Mouse (Mus musculus) cerebellum, adult 9-10 months (tissue): ENCODE data around the gene Bola3.

Experiments used
- DNase-seq: peaks from one replicate; pipeline ENCODE4 v3.0.0; 2022

Gene Bola3

DNA sequence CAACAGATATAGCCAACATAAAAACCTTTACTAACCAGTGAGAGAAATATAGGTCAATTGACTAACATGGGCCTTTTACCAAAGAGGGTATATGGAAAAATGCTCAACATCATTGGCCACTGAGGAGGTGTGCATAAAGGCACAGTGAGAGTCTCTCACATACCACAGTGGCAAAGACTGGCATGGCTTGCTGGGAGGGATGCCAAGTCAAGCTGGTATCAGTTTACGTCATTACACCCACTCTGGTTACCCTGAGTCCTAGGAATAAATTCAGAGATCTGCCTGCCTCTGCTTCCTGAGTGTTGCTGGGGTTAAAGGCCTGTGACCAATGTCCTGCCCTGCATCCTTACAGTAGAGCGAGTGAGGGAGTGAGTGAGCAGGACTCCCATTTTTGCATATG, 47.8 kb downstream of the Bola3 start:
- no peak for DNase-seq

DNA sequence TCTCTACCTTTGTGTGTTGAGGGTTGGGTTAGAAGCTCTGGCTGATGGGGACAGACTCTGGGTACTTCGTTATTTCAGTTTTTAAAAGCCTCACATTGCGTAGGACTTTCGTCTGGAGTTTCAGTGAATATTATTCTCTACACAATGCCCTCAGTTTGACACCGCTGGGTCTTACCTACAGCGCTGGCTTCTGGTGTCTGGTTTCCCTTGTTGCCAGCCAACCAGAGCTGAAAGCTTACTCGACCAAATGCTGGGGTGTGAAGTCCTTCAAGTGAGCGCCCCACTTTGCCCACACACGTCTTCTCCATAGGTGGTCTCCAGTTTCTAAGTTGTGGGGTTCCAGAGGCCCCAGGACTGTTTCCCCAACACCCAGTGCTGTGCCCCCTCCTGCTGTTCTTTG, 48.8 kb downstream of the Bola3 start:
- DNase-seq, result no peak

DNA sequence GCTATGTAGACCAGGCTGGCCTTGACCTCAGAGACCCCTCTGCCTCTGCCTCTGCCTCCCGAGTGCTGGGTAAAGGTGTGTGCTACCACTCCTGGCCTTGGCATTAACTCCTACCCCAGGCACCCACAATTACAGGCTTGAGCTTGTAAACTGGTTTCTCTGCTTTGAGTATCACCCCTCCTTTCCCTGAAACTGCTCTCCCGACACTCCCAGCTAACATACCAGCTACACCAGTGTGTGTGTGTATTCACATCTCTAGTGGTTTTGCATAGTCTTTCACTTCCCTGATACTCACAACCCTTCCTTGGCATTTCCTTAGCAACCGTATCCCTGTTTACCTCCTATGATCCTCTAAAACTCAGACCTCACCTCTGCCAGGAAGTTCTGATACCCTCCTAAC, 50.8 kb downstream of the Bola3 start:
- no peak for DNase-seq

DNA sequence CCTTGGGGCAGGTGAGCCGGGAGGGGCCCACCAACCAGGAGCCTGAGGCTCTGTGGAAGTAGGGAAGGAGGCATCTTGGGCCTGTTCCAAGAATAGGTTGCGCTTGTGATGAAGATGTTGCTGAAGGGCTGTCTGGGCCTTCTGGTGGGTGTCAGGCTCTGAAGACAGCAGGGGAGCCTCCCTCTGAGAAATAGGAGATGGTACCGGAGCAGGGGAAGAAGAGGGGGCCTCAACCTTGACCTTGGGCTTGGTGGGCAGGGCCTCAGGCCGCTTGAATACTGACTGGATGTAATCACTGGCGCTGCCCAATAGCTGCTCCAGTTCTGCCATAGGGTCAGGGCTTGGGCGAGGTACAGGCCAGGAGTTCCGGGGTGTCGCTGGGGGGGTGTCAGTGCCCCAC, 54.5 kb downstream of the Bola3 start:
- no peak for DNase-seq

DNA sequence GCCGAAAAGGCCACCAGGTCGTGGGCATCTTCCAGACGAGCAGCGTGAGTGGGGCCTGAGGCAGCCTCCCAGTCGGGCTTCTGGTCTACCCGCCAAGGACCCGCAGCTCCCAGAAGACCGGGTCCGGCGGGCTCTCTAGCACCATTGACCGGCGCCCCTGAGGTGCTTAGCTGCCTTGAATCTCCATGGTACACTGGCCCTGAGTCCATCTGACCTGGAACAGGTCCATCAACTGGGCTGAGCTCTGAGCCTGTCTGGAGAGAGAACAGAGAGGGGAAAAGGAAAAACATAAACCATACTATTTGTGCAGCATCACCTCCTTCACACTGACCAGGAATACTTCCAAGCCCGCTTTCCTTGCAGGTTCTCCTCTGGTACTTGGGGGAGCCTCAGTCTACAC, 55.6 kb downstream of the Bola3 start:
- no peak for DNase-seq

DNA sequence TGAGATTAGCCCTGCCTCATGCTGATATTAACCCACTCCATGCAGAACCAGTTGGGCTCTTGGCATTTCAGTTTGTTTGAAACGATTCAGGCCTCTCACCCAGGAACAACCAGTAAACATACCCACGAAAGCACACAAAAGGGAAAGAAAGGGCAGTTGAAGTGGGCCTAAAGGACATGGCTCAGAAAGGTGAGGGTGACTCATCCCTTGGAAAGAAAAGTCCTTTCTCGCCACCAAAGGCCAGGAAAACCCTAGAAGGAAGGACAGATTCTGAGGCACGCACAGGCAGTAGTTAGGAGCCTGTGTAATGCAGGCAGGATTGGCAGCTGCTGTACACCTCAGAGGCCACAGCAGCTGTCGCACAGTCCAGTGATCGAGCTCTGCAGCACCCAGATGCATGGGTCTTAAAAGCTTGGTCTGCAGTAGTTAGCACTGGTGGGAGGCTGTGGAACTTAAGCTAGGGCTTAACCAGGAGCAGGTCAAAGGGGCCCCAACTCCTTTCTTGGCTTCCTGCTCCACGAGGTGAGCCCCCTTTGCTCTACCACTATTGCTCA, 56.6 kb downstream of the Bola3 start:
- DNase-seq, result no peak

DNA sequence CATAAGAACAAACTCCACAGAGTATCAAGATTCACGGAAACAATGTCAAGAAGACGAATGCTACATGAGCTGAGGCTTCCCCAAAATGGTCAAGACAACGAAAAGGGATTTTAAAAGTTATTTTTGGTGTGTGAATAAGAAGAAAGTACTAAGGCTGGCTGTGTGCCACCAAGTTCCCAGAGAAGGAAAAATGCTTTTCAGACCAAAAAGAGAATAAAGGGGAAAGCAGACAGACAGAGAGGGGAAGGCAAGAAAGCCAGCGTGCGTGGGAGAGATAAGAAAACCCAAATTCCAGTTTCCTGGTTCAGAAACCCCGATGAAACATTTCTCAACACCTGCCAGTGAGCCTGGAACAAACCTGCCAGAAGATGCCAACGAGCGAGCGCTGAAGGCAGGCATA, 59.6 kb downstream of the Bola3 start:
- no peak for DNase-seq
